8 mouse cellular contexts compared by ENCODE assay signal in the genomic region with DNA sequence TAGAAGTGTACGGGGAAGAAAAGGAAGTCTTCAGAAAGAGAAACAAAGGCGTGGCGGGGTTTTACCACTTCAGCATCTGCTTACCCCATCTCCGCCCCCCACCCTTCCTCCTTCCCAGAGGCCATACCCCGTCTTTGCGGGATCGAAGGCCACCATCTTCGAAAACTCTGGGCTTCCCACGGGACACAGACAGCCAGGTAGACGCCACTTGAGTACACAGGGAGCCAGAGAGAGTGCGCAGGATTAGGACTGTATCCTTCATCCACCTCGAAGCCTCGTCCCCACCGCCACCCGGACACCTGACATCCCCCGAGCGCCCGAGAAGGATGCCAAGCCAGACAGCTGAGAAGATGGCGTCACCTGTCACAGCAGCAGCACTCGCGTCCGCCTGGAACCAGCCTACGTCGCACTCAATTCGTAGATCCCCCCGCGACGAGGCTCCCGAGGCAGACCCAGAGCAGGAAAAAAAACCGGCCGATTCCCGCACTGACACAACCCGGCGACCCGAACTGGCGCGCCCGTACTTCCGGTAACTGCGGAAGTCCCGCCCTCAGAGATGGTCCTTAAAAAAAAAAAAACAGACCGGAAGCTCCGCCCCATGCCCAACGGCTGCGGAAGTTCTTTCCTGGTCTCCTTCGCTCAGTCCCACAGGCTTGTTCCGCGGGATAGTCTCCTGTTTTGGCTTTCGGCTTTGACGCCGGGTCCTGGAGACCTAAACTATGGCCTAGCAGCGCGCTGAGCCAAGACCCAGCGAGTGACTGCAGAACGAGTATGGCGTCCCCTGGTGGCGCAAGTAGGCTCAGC. TPM values are rescaled to one million over a fixed set of nuclear protein-coding genes. Genes with fewer than 3 reads are reported as not detected.
DNase-seq lines count a peak whose midpoint lies in the region; ATAC-seq lines count a peak whose summit lies in the region.

No protein-coding gene starts in this region.

- no peaks in the 10 kb centered on the region for H3K36me3 ChIP-seq in heart, embryonic 14.5 days (ENCODE audit: control insufficient read depth, insufficient read depth, low read length)
- H3K36me3 ChIP-seq in liver, embryonic 13.5 days: peaks cover 8% of the 10 kb centered on the region; the same call in 1 of the 2 replicates
- no peaks in the 10 kb centered on the region for H3K36me3 ChIP-seq in stomach, embryonic 16.5 days (ENCODE audit: control insufficient read depth, insufficient read depth, low read length)

- no peaks in the 10 kb centered on the region for H3K27me3 ChIP-seq in heart, embryonic 14.5 days (ENCODE audit: control insufficient read depth, insufficient read depth, low read length)
- no peaks in the 10 kb centered on the region for H3K27me3 ChIP-seq in liver, embryonic 13.5 days
- H3K27me3 ChIP-seq in stomach, embryonic 16.5 days (ENCODE audit: control insufficient read depth, insufficient read depth, low read length): no peaks in the 10 kb centered on the region

- peak overlapping the region; percentile 89 for H3K4me2 ChIP-seq in heart, embryonic 14.5 days (ENCODE audit: low read length)
- peak overlapping the region; percentile 88 for H3K4me2 ChIP-seq in liver, embryonic 13.5 days
- H3K4me2 ChIP-seq in stomach, embryonic 16.5 days (ENCODE audit: low read depth, low read length): peak overlapping the region; percentile 80

- peak overlapping the region; percentile 81 to 94 for H3K4me3 ChIP-seq in heart, embryonic 14.5 days (ENCODE audit: control insufficient read depth in 1 of 2, insufficient read depth in 1 of 2, low read depth in 1 of 2, low read length in 2 of 2)
- peak overlapping the region; percentile 91 for H3K4me3 ChIP-seq in liver, embryonic 13.5 days (replicated peaks)
- H3K4me3 ChIP-seq in stomach, embryonic 16.5 days (replicated peaks; ENCODE audit: low read length): peak overlapping the region; percentile 94

- H3K27ac ChIP-seq in heart, embryonic 14.5 days (replicated peaks in 1 of 2; ENCODE audit: control insufficient read depth in 1 of 2, insufficient read depth in 1 of 2, low read depth in 2 of 2, low read length in 2 of 2): peak overlapping the region; percentile 95 to 98
- H3K27ac ChIP-seq in liver, embryonic 13.5 days: peak overlapping the region; percentile 97
- H3K27ac ChIP-seq in stomach, embryonic 16.5 days (ENCODE audit: low read length): peak overlapping the region; percentile 99

- H3K9ac ChIP-seq in heart, embryonic 14.5 days (ENCODE audit: low read length): peak overlapping the region; percentile 94
- peak overlapping the region; percentile 92 for H3K9ac ChIP-seq in liver, embryonic 13.5 days
- peak overlapping the region; percentile 94 for H3K9ac ChIP-seq in stomach, embryonic 16.5 days (ENCODE audit: low read length)

- peaks cover 0 to 10% of the 10 kb centered on the region in 2 experiments; a peak in 2 of 4 replicates for H3K4me1 ChIP-seq in heart, embryonic 14.5 days (ENCODE audit: control insufficient read depth in 2 of 2, insufficient read depth in 2 of 2, low read length in 2 of 2)
- H3K4me1 ChIP-seq in liver, embryonic 13.5 days (replicated peaks): peaks cover 18% of the 10 kb centered on the region
- H3K4me1 ChIP-seq in stomach, embryonic 16.5 days (ENCODE audit: control insufficient read depth, insufficient read depth, low read length): peaks cover 8% of the 10 kb centered on the region

- WGBS in heart, embryonic 14.5 days: under 1% methylated on average over 57 of the region's 57 CpGs
- WGBS in liver, embryonic 13.5 days (ENCODE audit: insufficient replicate concordance): under 1% methylated on average over 57 of the region's 57 CpGs
- WGBS in stomach, embryonic 16.5 days: under 1% methylated on average over 57 of the region's 57 CpGs

- no peaks in the 10 kb centered on the region for H3K9me3 ChIP-seq in heart, embryonic 14.5 days (ENCODE audit: control insufficient read depth, low read length)
- no peaks in the 10 kb centered on the region for H3K9me3 ChIP-seq in liver, embryonic 13.5 days (replicated peaks)
- no peaks in the 10 kb centered on the region for H3K9me3 ChIP-seq in stomach, embryonic 16.5 days (replicated peaks; ENCODE audit: control insufficient read depth, low read length)

- peak; percentile 90 for ATAC-seq in erythroid progenitor cell, adult 5-6 weeks (replicated peaks; ENCODE audit: low FRiP score, poor library complexity, severe bottlenecking)
- ATAC-seq in heart, embryonic 14.5 days (ENCODE audit: insufficient number of reproducible peaks, insufficient read depth, low FRiP score, low read depth): peak; percentile 88
- ATAC-seq in liver, embryonic 13.5 days (ENCODE audit: low read depth): peak; percentile 83
- peak; percentile 89 for ATAC-seq in stomach, embryonic 16.5 days (ENCODE audit: insufficient read depth, low FRiP score)

- peak; percentile 91 for DNase-seq in CD4-positive helper T cell, adult 2 months (ENCODE audit: low read depth, low spot score)
- DNase-seq in brain, embryonic 18.5 days (ENCODE audit: low read depth, low spot score): peak; percentile 85
- DNase-seq in kidney, postnatal 14 days: peak; percentile 94
- peak; percentile 80 for DNase-seq in liver, embryonic 13.5 days
- peak; percentile 88 for DNase-seq in neural tube, embryonic 10.5 days (ENCODE audit: extremely low spot score, low spot score)

RNA-seq across cellular contexts. Expression of a gene that starts 1.0 kb away (rescaled TPM):
- 42.5 and 62.9 TPM in 2 replicates for total RNA-seq in erythroid progenitor cell, adult 5-6 weeks (2015; ENCODE audit: low replicate concordance)
- 36.3 and 43.9 TPM in 2 replicates for total RNA-seq in erythroid progenitor cell, adult 5-6 weeks (2017; ENCODE audit: low replicate concordance)
- 23.8 TPM in 2 replicates for polyA plus RNA-seq in heart, embryonic 14.5 days (2014; fragmentation: Nextera tagmentation; extraction: Ambion mirVana)
- polyA plus RNA-seq in liver, embryonic 13.5 days (2015; fragmentation: Nextera tagmentation; extraction: Ambion mirVana): 7.8 and 9.9 TPM in 2 replicates
- polyA plus RNA-seq in stomach, embryonic 16.5 days (2015; fragmentation: Nextera tagmentation; extraction: Ambion mirVana): 19.0 and 20.4 TPM in 2 replicates

RNA-seq across cellular contexts. Expression of a gene that starts 14.6 kb away (rescaled TPM):
- 16.3 and 21.3 TPM in 2 replicates for total RNA-seq in erythroid progenitor cell, adult 5-6 weeks (2015; ENCODE audit: low replicate concordance)
- 11.0 and 25.8 TPM in 2 replicates for total RNA-seq in erythroid progenitor cell, adult 5-6 weeks (2017; ENCODE audit: low replicate concordance)
- polyA plus RNA-seq in heart, embryonic 14.5 days (2014; fragmentation: Nextera tagmentation; extraction: Ambion mirVana): 39.0 and 43.6 TPM in 2 replicates
- 78.9 and 108 TPM in 2 replicates for polyA plus RNA-seq in liver, embryonic 13.5 days (2015; fragmentation: Nextera tagmentation; extraction: Ambion mirVana)
- 122 and 125 TPM in 2 replicates for polyA plus RNA-seq in stomach, embryonic 16.5 days (2015; fragmentation: Nextera tagmentation; extraction: Ambion mirVana)

Comparison
In these comparisons a context has a peak if more than half of its experiments do, and no peak if none do; other contexts are left out.
1. Peak in every context shown above with its lines: DNase-seq, ATAC-seq, H3K4me3 ChIP-seq and H3K27ac ChIP-seq.